Mouse (Mus musculus): ENCODE measurements around the gene Hspb8. TPM values are rescaled to one million over a fixed set of nuclear protein-coding genes. Genes with fewer than 3 reads are reported as not detected.
A peak's percentile ranks its signal among the peaks of the same experiment; 100 is the strongest.

The Hspb8 gene
- polyA plus RNA-seq, 1 experiment, result 1.1 TPM

GRCm38 (mm10) chr5:116419322-116420045 lies 3.2 kb downstream of the Hspb8 start:
- H3K4me3 ChIP-seq (ENCODE audit: control insufficient read depth, low read depth, low read length), result no peak overlapping the region
- H3K4me1 ChIP-seq (ENCODE audit: control insufficient read depth, insufficient read depth, low read length), result peaks cover 6% of the 10 kb centered on the region
- H3K27ac ChIP-seq (ENCODE audit: control insufficient read depth, insufficient read depth, low read depth, low read length), result no peak overlapping the region
- TF ChIP-seq POLR2A (IDR thresholded peaks at IDR 0.05; ENCODE audit: control insufficient read depth, low read depth, low read length) (no peak), CTCF (IDR thresholded peaks at IDR 0.05; ENCODE audit: control insufficient read depth, insufficient read depth, insufficient replicate concordance, low read depth, low read length) (no peak)
- no peaks in the 10 kb centered on the region; the same call in 1 of the 2 replicates for H3K27me3 ChIP-seq (ENCODE audit: control insufficient read depth, insufficient read depth, low read length)
- H3K36me3 ChIP-seq (ENCODE audit: control insufficient read depth, insufficient read depth, low read length), result no peaks in the 10 kb centered on the region

DNA sequence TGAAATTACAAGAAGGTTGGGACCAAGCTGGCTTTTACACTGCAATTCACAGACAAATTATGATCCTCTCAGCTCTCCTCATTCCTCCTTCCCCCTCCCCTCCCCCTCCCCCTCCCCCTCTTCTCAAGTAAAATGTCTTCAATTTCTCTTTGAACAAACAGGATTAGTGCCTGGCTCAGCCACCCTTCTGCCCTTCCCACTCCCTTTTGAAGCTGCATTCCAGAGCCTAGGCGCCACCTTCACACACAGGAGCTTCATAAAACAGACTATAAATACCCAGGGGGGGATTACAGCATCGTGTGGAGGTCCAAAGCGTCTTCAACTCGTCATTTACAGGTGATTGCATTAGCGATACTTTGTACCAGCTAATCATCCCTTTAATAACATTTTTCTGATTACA lies 6.5 kb downstream of the Hspb8 start:
- no peaks in the 10 kb centered on the region for H3K27me3 ChIP-seq (ENCODE audit: control insufficient read depth, insufficient read depth, low read length)
- H3K36me3 ChIP-seq (ENCODE audit: control insufficient read depth, insufficient read depth, low read length), result no peaks in the 10 kb centered on the region
- no peak overlapping the region for H3K27ac ChIP-seq (ENCODE audit: control insufficient read depth, insufficient read depth, low read depth, low read length)
- H3K4me3 ChIP-seq (ENCODE audit: control insufficient read depth, low read depth, low read length), result no peak overlapping the region
- H3K4me1 ChIP-seq (ENCODE audit: control insufficient read depth, insufficient read depth, low read length), result no peaks in the 10 kb centered on the region; the same call in 1 of the 2 replicates
- no peak for TF ChIP-seq POLR2A (IDR thresholded peaks at IDR 0.05; ENCODE audit: control insufficient read depth, low read depth, low read length)

DNA sequence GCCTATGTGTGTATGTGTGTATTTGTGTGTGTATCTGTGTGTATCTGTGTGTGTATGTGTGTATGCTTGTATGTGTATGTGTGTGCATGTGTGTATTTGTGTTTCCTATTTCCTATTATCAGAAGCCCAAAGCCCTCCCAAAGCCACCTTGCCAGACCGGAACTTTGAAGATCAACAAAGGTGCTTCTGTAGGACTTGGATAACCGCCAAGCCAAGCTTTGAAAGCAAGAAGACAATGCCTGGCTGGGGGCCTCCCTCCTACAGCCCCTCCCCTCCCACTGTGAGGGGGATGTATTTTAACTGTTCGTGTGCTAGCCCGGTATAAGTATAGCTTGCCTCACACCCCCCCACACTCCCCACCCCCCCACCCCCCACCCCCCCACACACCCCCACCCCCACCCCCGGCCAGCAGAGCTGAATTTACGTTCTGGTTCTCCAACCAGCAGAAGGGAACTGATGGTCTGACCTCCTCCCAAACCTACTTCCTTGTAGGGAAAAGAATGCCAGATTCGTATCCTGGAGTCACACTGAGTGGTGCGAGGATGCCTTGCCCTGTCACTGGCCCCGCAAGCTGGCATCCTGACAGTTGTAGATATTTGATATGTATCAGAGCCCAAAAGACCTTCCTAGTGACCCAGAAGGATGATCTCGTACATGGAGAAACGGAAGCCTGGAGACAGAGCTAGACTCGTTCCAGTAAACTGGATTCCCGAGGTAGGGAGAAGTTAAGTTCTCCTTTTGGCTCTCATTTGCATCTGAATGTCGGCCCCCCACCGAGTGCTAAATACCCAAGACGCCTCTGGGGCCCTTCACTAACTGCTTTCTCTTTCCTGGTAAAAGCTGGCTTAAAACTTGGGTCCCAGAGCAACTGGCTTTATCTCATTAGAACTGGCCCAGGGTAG lies 12.7 kb downstream of the Hspb8 start:
- no peak for TF ChIP-seq CTCF (IDR thresholded peaks at IDR 0.05; ENCODE audit: control insufficient read depth, insufficient read depth, insufficient replicate concordance, low read depth, low read length)
- Histone ChIP-seq H3K4me3 (ENCODE audit: control insufficient read depth, low read depth, low read length) (no peak overlapping the region), H3K36me3 (ENCODE audit: control insufficient read depth, insufficient read depth, low read length) (no peaks in the 10 kb centered on the region), H3K27me3 (ENCODE audit: control insufficient read depth, insufficient read depth, low read length) (no peaks in the 10 kb centered on the region), H3K4me1 (ENCODE audit: control insufficient read depth, insufficient read depth, low read length) (no peaks in the 10 kb centered on the region), H3K27ac (ENCODE audit: control insufficient read depth, insufficient read depth, low read depth, low read length) (no peak overlapping the region)

DNA sequence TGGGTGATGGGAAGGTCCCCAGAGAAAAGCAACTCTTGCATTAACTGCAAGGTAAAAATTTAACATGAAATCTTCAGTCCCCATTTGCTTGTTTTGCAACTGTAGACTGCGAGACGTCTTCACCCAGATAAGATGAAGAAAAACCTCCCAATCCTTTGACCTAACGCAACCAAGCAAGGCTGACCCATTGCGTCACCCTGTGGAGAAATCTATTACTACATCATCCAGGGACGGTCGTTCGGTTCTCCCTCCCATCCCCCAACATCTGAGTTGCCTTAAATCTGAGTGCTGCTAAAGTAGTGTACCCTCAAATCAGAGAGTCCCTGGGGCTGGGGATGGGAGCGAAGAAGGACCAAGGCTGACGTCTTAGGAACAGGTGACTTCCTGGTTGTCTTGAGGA lies 13.7 kb downstream of the Hspb8 start:
- Histone ChIP-seq H3K27me3 (ENCODE audit: control insufficient read depth, insufficient read depth, low read length) (no peaks in the 10 kb centered on the region), H3K36me3 (ENCODE audit: control insufficient read depth, insufficient read depth, low read length) (no peaks in the 10 kb centered on the region), H3K4me3 (ENCODE audit: control insufficient read depth, low read depth, low read length) (no peak overlapping the region), H3K27ac (ENCODE audit: control insufficient read depth, insufficient read depth, low read depth, low read length) (no peak overlapping the region), H3K4me1 (ENCODE audit: control insufficient read depth, insufficient read depth, low read length) (no peaks in the 10 kb centered on the region)
- TF ChIP-seq POLR2A (IDR thresholded peaks at IDR 0.05; ENCODE audit: control insufficient read depth, low read depth, low read length) (no peak), CTCF (IDR thresholded peaks at IDR 0.05; ENCODE audit: control insufficient read depth, insufficient read depth, insufficient replicate concordance, low read depth, low read length) (no peak)

DNA sequence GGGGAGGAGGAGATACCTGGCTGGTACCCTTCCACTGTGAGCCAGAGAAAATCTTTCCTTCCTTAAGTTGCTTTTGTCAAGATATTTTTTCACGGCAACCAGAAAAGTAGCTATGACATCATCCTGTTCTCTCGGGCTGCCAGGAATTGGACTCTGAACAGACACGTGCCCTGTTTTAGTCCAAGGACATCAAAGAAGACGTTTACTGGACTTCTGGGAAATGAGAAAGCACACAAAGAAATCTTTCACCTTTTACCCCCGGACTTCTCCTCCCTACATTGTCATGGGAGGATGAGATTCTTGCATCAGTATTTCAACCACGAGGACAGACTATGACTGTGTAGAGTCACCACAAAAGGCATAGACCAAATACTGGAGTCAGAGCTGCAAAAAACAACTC lies 14.7 kb downstream of the Hspb8 start:
- TF ChIP-seq POLR2A (IDR thresholded peaks at IDR 0.05; ENCODE audit: control insufficient read depth, low read depth, low read length) (no peak), CTCF (IDR thresholded peaks at IDR 0.05; ENCODE audit: control insufficient read depth, insufficient read depth, insufficient replicate concordance, low read depth, low read length) (no peak)
- Histone ChIP-seq H3K4me1 (ENCODE audit: control insufficient read depth, insufficient read depth, low read length) (no peaks in the 10 kb centered on the region), H3K4me3 (ENCODE audit: control insufficient read depth, low read depth, low read length) (no peak overlapping the region), H3K36me3 (ENCODE audit: control insufficient read depth, insufficient read depth, low read length) (no peaks in the 10 kb centered on the region), H3K27ac (ENCODE audit: control insufficient read depth, insufficient read depth, low read depth, low read length) (no peak overlapping the region), H3K27me3 (ENCODE audit: control insufficient read depth, insufficient read depth, low read length) (no peaks in the 10 kb centered on the region)

DNA sequence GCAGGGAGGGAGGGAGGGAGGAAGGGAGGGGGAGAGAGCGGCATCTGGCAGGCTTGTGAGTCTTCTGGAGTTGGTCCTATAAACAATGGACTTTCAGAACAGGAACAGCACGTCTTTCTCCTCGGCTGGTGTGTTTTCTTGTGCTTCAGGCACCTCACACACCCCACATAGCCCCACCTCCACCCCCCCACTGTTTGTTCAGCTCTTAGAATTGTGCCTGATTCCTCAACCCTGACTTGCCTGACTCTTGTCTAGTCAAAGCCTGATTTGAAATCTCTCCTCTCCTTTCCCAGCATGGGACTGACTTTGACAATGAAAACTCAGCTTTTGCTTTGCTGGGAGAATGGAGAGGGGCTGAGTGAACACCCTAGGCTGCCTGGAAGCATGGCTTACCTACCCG lies 15.3 kb downstream of the Hspb8 start:
- TF ChIP-seq CTCF (IDR thresholded peaks at IDR 0.05; ENCODE audit: control insufficient read depth, insufficient read depth, insufficient replicate concordance, low read depth, low read length) (no peak), POLR2A (IDR thresholded peaks at IDR 0.05; ENCODE audit: control insufficient read depth, low read depth, low read length) (no peak)
- no peak overlapping the region for H3K27ac ChIP-seq (ENCODE audit: control insufficient read depth, insufficient read depth, low read depth, low read length)

DNA sequence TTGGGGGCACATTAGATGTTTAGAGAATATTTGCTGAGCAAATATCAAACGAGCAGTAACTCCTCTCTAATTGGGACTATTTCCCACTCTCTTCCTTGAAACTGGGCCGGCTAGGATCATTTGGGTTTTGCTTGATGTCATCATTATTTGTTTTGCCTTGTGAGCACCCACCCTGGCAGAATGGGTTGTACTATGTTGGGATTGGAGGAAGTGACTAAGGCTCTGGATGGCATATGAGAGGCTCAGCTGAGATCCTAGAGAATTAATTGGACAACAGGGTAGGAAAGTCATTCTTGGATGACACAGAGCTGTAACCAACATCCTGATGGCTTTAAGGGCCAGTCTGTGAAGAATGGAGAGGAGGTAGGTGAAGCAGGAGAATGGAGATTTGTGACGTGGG lies 16.2 kb downstream of the Hspb8 start:
- TF ChIP-seq CTCF (IDR thresholded peaks at IDR 0.05; ENCODE audit: control insufficient read depth, insufficient read depth, insufficient replicate concordance, low read depth, low read length) (no peak), POLR2A (IDR thresholded peaks at IDR 0.05; ENCODE audit: control insufficient read depth, low read depth, low read length) (no peak)
- no peak overlapping the region for H3K27ac ChIP-seq (ENCODE audit: control insufficient read depth, insufficient read depth, low read depth, low read length)
- no peaks in the 10 kb centered on the region for H3K4me1 ChIP-seq (ENCODE audit: control insufficient read depth, insufficient read depth, low read length)
- H3K4me3 ChIP-seq (ENCODE audit: control insufficient read depth, low read depth, low read length), result peak overlapping the region; percentile 23; the same call in 1 of the 2 replicates
- H3K36me3 ChIP-seq (ENCODE audit: control insufficient read depth, insufficient read depth, low read length), result no peaks in the 10 kb centered on the region
- no peaks in the 10 kb centered on the region for H3K27me3 ChIP-seq (ENCODE audit: control insufficient read depth, insufficient read depth, low read length)

More for the DNA sequence above, 15.3 kb downstream of the Hspb8 start:
- Histone ChIP-seq H3K4me1 (ENCODE audit: control insufficient read depth, insufficient read depth, low read length) (no peaks in the 10 kb centered on the region), H3K27me3 (ENCODE audit: control insufficient read depth, insufficient read depth, low read length) (no peaks in the 10 kb centered on the region), H3K4me3 (ENCODE audit: control insufficient read depth, low read depth, low read length) (no peak overlapping the region), H3K36me3 (ENCODE audit: control insufficient read depth, insufficient read depth, low read length) (no peaks in the 10 kb centered on the region)
